Mouse (Mus musculus) MEL (cell line): Measurements from ENCODE around the gene Cdc42ep4.
A peak's percentile ranks its signal among the peaks of the same experiment; 100 is the strongest.

Experiments
- CTCF ChIP-seq, 3 experiments: IDR thresholded peaks in 2 of 3; conservative IDR thresholded peaks in 1 of 3; 2 replicates each; pipeline ENCODE4 v1.5.1; 2011 to 2012; ENCODE audit warnings: low read length in 3 of 3, low read depth in 2 of 3, mild to moderate bottlenecking in 2 of 3, improper control_type of control experiment in 1 of 3, inconsistent platforms in 1 of 3, mixed read lengths in 1 of 3, moderate library complexity in 1 of 3; ENCODE audit not compliant: control insufficient read depth in 1 of 3, insufficient read depth in 1 of 3, poor library complexity in 1 of 3, severe bottlenecking in 1 of 3
- JUND ChIP-seq: IDR thresholded peaks from 2 replicates; pipeline ENCODE4 v1.6.1; 2011; ENCODE audit warnings: low read depth, mild to moderate bottlenecking, improper control_type of control experiment, low read length
- NRF1 ChIP-seq: IDR thresholded peaks from 2 replicates; pipeline ENCODE4 v1.6.1; 2014; ENCODE audit warnings: low read depth, mild to moderate bottlenecking, inconsistent platforms, low read length, improper control_type of control experiment, moderate library complexity; ENCODE audit not compliant: poor library complexity, insufficient read depth, severe bottlenecking
- POLR2AphosphoS5 ChIP-seq: IDR thresholded peaks from 2 replicates; pipeline ENCODE4 v1.6.1; 2012; ENCODE audit warnings: low read depth, borderline replicate concordance, mild to moderate bottlenecking, inconsistent platforms, low read length, moderate library complexity, mixed read lengths
- USF1 ChIP-seq: IDR thresholded peaks from 2 replicates; pipeline ENCODE4 v1.6.1; 2014; ENCODE audit warnings: low read depth, mild to moderate bottlenecking, inconsistent platforms, low read length, improper control_type of control experiment, moderate library complexity

- TF ChIP-seq CTCF (IDR thresholded peaks at IDR 0.05 in 2 of 3, conservative IDR thresholded peaks at IDR 0.05 in 1 of 3; ENCODE audit: control insufficient read depth in 1 of 3, insufficient read depth in 1 of 3, low read depth in 2 of 3, low read length in 3 of 3, poor library complexity in 1 of 3, severe bottlenecking in 1 of 3) (peak in 1 of 3 experiments; percentile 34; a peak in 2 of 6 replicates), USF1 (no peak), POLR2AphosphoS5 (no peak), JUND (no peak), NRF1 (peak; percentile 98)
Observed at GRCm38 (mm10) chr11:113683957-113684706, 67.5 kb downstream of the Cdc42ep4 start, which contains the start of the genes Fam104a and D11Wsu47e.
